Mouse (Mus musculus): ENCODE measurements around the gene Palld.

The Palld gene

GRCm38 (mm10) chr8:61902521-61902920 is at the start of gene Palld:
Gene Palld, minus strand, starts transcription at chr8:61902690.
- DNase-seq (ENCODE audit: low read depth, low spot score): no peak

DNA sequence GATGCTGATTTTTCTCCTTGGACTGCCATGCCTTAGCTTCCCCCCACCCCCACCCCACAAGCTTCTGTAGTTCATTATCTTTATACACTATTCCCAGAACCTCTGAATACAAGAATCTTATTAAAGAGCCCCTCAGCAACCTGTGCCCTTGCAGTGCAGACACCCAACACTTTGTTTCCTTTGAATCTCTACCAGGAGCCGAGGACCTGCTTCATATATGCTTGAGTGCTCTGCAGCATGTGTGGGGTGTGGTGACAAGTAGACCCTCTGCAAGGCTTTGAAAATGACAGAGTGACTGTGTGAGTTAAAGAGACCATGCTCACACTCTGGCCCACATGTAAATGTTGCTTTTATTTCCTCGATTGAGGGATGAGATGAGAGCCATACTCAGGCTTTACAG is 35.1 kb upstream of the Palld start:
- DNase-seq (ENCODE audit: low read depth, low spot score): no peak

DNA sequence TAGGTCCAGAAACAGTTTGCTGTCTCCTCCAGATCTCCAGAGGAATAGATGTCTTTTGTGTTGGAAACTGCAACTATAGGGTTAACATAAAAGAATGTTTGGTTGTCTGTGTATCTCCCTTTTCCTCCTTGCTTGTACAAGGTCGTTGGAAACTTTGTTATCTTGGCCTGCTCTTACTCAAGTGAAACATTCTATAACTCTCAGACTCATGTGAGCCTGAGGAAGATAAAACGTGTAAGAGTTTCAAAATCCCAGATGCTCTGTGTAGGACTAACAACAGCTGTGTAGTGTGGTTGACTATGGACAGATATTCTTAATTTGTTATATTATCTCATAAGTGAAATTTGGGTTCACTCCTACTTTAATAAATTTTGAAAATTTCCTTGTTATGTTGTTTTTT is 30.8 kb upstream of the Palld start:
- DNase-seq (ENCODE audit: low read depth, low spot score): no peak

DNA sequence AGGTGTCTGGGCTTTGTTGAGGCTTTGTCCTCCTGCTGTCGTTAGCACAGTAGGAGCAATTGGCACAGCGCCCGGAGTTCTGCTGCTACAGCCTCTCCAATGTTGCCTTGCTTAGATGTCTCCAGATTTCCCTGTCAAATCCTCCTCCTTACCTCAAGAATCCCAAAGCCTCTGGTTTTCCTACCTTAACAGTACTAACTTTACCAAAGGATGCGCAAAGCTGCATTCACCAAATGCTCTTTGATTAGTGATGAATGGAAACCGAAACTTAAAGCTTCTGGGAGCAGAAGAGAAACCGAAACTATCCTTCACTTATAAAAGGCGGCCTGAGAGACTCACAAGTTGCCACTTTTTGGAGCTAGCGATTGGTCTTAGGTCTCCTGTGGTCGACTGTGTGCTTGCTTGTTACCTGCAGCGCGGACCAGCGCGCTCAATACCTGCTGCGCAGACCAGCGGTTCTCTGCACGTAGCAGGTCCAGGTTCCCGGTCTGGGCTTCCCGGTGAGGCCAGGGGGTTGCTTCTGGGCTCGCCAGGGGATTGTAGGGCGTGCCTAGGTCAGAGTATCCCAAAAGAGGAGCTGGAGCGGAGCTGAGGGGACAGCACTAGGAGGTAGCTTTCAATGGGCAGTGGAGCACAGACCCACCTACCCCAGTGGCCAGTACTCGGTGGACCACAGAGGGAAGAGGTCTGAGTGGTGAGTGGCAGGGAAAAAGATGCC is 25.4 kb upstream of the Palld start, which contains the start of gene Ddx60:
Gene Ddx60, plus strand, starts transcription at position 311 of the 718 bp plus-strand sequence.
- DNase-seq (ENCODE audit: low read depth, low spot score): peak; percentile 40

DNA sequence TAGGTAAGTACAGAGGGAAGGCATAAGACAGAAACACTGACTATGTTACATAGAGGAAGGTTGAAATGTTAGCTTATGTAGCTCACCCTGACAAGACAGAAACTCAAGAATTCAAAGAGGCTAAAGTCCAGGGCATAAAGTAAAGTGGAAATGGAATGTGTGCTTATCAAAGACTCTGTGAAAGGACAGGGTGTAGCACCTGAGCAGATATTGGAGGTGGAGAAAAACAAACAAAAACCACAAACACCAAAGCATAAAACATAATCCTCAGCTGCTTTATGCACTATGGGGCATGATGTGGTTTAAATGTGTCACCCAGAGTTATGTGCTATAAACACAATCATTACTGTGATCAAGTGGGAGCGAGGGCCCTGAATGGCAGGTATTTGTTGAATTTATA is 22.0 kb upstream of the Palld start:
- no peak for DNase-seq (ENCODE audit: low read depth, low spot score)

- DNase-seq (ENCODE audit: low read depth, low spot score): no peak
Observed at GRCm38 (mm10) chr8:61921454-61922054, 19.1 kb upstream of the Palld start.

DNA sequence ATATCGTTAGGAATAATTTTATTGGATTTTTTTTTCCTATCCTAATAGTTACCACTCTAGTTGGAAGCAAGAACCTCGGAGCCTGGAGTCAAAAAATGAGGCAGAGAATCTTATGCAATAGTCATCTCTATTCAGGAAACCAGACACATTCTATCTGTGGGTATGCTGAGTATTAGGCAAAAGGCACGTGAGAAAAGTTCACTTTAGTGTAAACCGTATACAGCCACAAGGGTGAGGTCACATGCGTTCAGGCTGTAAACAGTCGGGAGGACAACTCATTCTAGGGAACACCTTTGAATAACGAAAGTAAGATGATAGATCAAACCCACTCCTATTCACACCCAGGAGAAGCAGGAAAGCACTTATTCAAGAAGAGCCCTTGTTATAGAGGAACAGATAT is 17.9 kb upstream of the Palld start:
- DNase-seq (ENCODE audit: low read depth, low spot score): no peak

GRCm38 (mm10) chr8:61919145-61919788 is 16.8 kb upstream of the Palld start:
- DNase-seq (ENCODE audit: low read depth, low spot score): no peak

DNA sequence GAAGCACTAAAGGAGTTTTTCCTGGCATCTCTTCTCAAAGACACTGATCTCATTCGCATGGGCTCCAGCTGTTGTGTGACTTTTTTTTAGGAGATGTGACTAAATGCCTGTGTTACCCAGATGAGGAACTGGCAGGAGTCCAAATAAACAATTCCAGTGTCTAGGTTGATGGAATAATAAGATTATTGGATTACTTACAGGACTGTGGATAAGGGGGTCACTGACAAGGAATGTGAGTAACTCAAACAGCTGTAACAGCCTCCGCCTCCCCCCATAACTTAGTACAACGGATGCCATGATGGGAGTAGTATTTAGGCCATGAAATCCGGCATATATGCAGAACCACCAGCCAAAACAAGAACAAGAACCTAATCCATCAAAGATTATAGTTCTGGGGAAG is 14.8 kb upstream of the Palld start:
- DNase-seq (ENCODE audit: low read depth, low spot score): no peak

DNA sequence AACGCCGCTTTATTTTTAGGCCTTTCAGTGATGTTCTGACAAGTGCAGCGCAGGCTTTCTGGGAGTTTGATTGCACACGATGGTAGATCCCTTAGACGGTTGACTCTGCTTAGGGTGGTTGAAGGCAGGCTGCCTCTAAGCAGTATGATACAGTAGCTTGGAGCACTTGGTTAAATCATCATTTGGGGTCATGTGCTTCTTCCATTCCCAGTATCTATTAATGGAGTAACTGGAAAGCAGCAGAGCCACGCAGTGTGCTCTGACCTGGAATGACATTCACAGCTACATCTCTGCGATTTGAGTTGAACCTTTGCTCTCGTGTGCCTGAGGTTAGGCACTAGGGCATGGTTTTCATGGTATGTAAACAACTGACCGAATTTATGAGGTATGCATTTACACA is 11.5 kb upstream of the Palld start:
- no peak for DNase-seq (ENCODE audit: low read depth, low spot score)

- no peak for DNase-seq (ENCODE audit: low read depth, low spot score)
Observed at GRCm38 (mm10) chr8:61912817-61913216, 10.3 kb upstream of the Palld start.

DNA sequence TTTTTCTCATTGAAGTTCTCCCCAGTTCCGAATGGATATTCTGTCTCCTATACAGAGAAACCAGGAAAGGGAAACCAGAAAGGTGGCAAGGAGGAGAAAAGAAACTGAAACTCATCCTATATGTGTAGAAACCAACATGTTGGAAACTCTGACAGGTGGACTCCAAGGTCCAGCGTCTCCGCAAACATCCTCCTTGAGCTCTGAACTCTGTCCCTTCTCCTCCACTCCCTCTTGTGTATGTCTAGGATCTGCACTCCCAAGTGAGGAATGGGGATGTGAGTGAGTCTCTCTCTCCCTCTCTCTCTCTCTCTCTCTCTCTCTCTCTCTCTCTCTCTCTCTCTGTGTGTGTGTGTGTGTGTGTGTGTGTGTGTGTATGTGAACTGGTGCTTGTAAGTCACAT is 6.8 kb upstream of the Palld start:
- DNase-seq (ENCODE audit: low read depth, low spot score): no peak

- no peak for DNase-seq (ENCODE audit: low read depth, low spot score)
Observed at GRCm38 (mm10) chr8:61908303-61909215, 6.1 kb upstream of the Palld start.

GRCm38 (mm10) chr8:61901028-61901717 is 1.3 kb downstream of the Palld start:
- DNase-seq (ENCODE audit: low read depth, low spot score): no peak

DNA sequence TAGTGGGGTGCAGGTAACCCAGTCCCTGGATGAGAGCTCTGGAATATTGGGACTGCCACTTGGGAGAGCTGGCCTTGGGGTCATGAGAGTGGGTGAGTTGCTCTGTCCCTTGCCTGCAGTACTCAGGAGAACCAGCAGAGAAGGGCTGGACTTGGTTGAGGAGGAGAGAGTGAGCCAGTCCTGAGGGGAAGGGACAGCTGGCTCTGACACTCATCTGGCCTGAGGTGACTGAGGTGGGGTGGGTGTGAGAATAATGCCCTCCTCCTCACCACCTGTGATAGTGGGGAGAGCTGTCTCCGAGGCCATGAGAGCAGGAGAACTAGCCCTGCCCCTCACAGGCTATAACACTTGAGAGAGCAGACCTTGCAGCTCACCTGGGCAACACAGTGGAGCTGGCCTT is 5.1 kb downstream of the Palld start:
- no peak for DNase-seq (ENCODE audit: low read depth, low spot score)

DNA sequence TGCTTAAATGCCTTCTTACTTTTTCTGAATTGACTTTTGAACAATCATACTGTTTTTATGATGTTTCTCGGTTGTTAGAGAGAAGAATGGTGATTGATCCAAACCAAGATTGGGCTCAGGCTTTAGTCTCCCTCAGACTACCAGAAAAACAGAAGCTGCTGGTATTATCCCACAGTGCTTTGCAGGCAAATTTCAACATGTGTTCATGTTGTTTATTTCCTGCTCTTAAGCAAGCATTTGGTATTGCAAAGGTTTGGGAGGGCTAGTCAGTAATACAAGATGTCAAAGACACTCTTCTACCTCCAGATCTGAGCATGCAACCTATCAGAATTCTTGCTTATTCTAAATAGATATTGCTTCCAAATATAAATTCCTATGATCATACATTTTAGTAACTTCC is 5.7 kb downstream of the Palld start:
- no peak for DNase-seq (ENCODE audit: low read depth, low spot score)

- DNase-seq (ENCODE audit: low read depth, low spot score): peak; percentile 65
Observed at GRCm38 (mm10) chr8:61894062-61894461, 8.4 kb downstream of the Palld start.

DNA sequence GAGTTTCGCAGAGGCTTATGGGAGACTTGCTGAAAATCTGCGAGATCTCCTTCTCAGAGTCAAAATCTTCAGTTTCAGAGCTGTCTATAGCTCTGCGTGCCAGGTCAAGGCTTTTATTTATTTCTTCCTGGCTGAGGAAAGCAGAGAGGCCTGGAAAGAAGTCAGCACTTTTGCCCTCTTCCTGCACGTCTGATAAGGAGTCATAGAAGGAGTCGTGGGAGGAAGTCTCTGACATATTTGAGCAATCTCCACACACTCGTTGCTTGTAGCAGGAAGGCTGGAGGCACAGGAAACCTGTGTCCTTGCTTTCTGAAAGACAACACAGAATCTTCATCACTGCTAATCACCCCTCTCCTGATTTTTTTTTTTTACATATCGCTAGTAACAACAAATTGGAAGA is 24.9 kb downstream of the Palld start:
- no peak for DNase-seq (ENCODE audit: low read depth, low spot score)

GRCm38 (mm10) chr8:61875290-61875689 is 27.2 kb downstream of the Palld start:
- DNase-seq (ENCODE audit: low read depth, low spot score): peak; percentile 69

GRCm38 (mm10) chr8:61873994-61874393 is 28.5 kb downstream of the Palld start:
- DNase-seq (ENCODE audit: low read depth, low spot score): peak; percentile 78

DNA sequence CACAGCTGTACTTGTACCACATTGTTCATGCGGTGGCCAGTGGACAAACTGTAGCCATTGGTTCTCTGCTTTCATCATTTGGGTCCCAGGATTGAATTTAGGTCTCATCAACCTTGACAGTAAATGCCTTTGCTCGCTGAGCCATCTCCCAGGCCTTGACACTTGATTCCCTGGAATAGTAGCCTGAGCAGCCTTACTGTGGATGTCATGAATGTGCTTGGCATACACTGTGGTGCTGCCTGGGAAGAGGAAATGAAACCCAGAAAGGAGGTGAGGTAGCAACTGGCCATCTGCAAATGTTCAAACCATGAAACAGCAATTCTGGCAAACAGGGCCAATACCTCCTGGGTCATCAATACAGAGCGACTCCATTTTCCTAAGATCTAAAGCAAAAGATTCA is 34.0 kb downstream of the Palld start:
- no peak for DNase-seq (ENCODE audit: low read depth, low spot score)

Data from ES-CJ7 (cell line).